Mouse (Mus musculus): ENCODE measurements around the gene Napepld. TPM values are rescaled to one million over a fixed set of nuclear protein-coding genes. Genes with fewer than 3 reads are reported as not detected.
A peak's percentile ranks its signal among the peaks of the same experiment; 100 is the strongest.
"Not testable (repeated sequence)": the region's sequence is repeated elsewhere in the genome, so short reads cannot be mapped to it uniquely, and the experiment has no call there.

The Napepld gene
- polyA plus RNA-seq, 1 experiment from 2014 or later, result 4.2 TPM

DNA sequence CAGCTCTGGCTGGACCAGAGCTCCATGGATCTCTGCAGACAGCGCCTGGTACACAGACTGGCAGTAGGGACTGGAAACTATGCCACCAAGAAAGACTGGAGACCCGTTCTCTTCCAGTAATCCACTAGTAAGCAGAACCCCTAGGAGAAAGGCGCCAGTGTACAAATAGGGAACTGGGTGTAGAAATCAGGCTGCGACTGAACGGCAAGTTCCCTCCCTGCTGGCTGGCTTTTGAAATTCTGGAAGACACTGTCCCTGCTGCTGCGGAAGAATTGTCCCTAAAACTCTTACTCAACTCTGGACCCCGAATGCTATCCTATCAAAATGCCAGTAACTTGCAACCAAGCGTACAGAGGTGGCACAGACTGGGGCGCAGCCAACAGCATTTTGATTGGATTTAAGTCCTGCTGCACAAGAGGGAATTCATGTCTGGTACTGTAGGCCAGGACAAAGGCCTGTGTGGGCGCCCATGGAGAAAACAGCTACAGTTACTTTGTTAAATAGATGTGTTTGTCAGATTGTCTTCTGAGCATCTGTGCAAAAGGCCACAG, 16.0 kb upstream of the Napepld start:
- no peaks in the 10 kb centered on the region for H3K36me3 ChIP-seq (ENCODE audit: control insufficient read depth, insufficient read depth, low read length)
- no peaks in the 10 kb centered on the region for H3K4me1 ChIP-seq (replicated peaks; ENCODE audit: control insufficient read depth, insufficient read depth, low read length)
- no peak overlapping the region for H3K4me3 ChIP-seq (ENCODE audit: low read depth, low read length)
- no peak for ATAC-seq (replicated peaks; ENCODE audit: low FRiP score, low TSS enrichment, low read depth)
- no peak overlapping the region for H3K9ac ChIP-seq (ENCODE audit: low read length)
- H3K27me3 ChIP-seq (replicated peaks; ENCODE audit: control insufficient read depth, insufficient read depth, low read length), result no peaks in the 10 kb centered on the region
- no peak overlapping the region for H3K27ac ChIP-seq (ENCODE audit: low read depth)
- no peak overlapping the region for H3K4me2 ChIP-seq (ENCODE audit: low read length)
- DNase-seq (ENCODE audit: low spot score), result no peak
- H3K9me3 ChIP-seq (ENCODE audit: control insufficient read depth, low read length), result no peaks in the 10 kb centered on the region
- 87% methylated on average over 10 of the region's 10 CpGs for WGBS

DNA sequence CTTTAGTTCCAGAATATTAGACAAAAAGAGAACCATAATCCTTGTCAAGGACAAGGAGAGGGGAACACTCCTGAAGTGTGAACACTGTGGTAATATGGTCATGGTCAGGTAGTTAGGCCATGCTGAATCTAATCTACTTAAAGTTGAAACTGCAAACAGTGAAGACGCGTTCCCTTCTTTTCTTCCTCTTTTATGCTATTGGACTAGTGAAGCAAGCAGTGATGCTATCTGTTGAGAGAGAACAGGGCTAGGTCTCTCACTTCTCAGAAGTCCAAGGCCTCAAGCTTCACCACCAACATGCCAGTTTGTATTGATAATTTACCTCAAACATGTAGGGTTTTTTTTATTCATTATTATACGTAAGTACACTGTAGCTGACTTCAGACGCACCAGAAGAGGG, 13.3 kb upstream of the Napepld start:
- Histone ChIP-seq H3K27me3 (replicated peaks; ENCODE audit: control insufficient read depth, insufficient read depth, low read length) (no peaks in the 10 kb centered on the region), H3K27ac (ENCODE audit: low read depth) (no peak overlapping the region), H3K9ac (ENCODE audit: low read length) (no peak overlapping the region), H3K36me3 (ENCODE audit: control insufficient read depth, insufficient read depth, low read length) (no peaks in the 10 kb centered on the region), H3K4me1 (replicated peaks; ENCODE audit: control insufficient read depth, insufficient read depth, low read length) (no peaks in the 10 kb centered on the region), H3K4me3 (ENCODE audit: low read depth, low read length) (no peak overlapping the region), H3K9me3 (ENCODE audit: control insufficient read depth, low read length) (no peaks in the 10 kb centered on the region), H3K4me2 (ENCODE audit: low read length) (no peak overlapping the region)
- no peak for DNase-seq (ENCODE audit: low spot score)
- no peak for ATAC-seq (replicated peaks; ENCODE audit: low FRiP score, low TSS enrichment, low read depth)
- 95% methylated on average over 4 of the region's 4 CpGs for WGBS

DNA sequence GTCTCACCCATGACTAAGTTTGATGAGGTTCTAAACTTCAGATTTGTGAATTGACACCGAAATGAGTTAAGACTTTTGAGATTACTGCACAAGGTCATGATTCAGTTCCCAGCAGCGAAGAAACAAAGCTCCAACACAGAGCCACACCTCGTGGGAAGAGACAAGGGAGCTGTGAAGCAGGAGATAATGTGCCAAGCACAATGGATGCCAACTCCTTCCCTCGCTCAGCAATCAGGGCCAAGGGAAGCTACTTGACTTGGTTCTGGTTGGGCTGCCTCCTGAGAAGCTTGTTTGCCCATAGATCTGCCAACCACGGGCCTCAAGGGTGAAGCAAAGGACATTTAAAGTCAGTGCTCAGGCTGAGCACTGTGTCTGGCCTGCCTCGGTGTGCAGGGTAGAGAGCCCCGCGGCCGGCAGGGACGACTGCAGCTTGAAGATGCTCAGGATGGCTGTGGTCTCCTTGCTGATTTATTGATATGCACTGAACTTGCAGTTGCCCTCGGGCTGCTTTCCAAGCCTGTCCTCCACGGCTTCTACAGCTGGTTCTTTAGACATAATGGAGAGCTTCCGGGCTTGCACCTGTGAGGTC, 11.0 kb upstream of the Napepld start:
- Histone ChIP-seq H3K27ac (ENCODE audit: low read depth) (no peak overlapping the region), H3K9me3 (ENCODE audit: control insufficient read depth, low read length) (no peaks in the 10 kb centered on the region), H3K36me3 (ENCODE audit: control insufficient read depth, insufficient read depth, low read length) (no peaks in the 10 kb centered on the region), H3K4me2 (ENCODE audit: low read length) (no peak overlapping the region), H3K4me3 (ENCODE audit: low read depth, low read length) (no peak overlapping the region), H3K27me3 (replicated peaks; ENCODE audit: control insufficient read depth, insufficient read depth, low read length) (no peaks in the 10 kb centered on the region), H3K9ac (ENCODE audit: low read length) (no peak overlapping the region), H3K4me1 (replicated peaks; ENCODE audit: control insufficient read depth, insufficient read depth, low read length) (no peaks in the 10 kb centered on the region)
- DNase-seq (ENCODE audit: low spot score) (no peak), ATAC-seq (replicated peaks; ENCODE audit: low FRiP score, low TSS enrichment, low read depth) (no peak)
- 49% methylated on average over 13 of the region's 13 CpGs for WGBS

DNA sequence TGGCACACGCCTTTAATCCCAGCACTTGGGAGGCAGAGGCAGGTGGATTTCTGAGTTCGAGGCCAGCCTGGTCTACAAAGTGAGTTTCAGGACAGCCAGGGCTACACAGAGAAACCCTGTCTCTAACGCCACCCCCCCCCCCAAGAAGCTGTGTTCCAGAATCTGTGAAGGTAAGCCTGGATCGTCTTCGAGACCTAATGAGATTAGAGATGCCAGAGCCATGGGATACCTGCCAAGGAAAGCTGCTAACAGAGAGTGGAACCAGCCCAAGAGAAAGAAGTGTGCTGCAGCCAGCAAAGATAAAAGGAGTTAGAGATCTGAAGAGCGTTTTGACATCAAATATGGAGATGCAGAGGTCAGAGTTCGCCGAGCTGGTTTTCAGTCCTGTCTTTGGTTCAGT, 6.8 kb upstream of the Napepld start:
- H3K27ac ChIP-seq (ENCODE audit: low read depth); ATAC-seq (replicated peaks; ENCODE audit: low FRiP score, low TSS enrichment, low read depth); DNase-seq (ENCODE audit: low spot score); H3K4me3 ChIP-seq (ENCODE audit: low read depth, low read length); H3K9me3 ChIP-seq (ENCODE audit: control insufficient read depth, low read length); H3K27me3 ChIP-seq (replicated peaks; ENCODE audit: control insufficient read depth, insufficient read depth, low read length); H3K9ac ChIP-seq (ENCODE audit: low read length); H3K36me3 ChIP-seq (ENCODE audit: control insufficient read depth, insufficient read depth, low read length); H3K4me2 ChIP-seq (ENCODE audit: low read length); H3K4me1 ChIP-seq (replicated peaks; ENCODE audit: control insufficient read depth, insufficient read depth, low read length): not testable (repeated sequence)
- WGBS, result 89% methylated on average over 8 of the region's 8 CpGs

DNA sequence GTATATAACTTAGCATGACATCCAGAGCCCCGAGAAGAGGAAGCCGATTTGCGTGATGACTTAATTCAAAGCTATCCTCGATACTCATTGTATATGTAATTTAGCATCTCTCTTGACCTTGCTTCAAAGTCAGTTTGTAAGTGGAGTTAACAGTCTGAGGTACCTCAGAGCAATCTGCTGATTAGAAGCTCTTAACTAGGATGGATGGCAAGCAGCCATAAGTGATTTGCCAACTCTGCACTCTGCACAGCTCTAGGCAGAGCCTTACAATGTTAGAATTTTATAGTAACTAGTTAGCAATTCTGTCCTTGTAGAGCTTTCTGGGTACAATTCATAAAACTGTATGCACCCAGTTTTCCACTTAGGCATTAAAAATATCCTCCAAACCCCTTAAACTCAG, 5.3 kb upstream of the Napepld start:
- Histone ChIP-seq H3K4me1 (replicated peaks; ENCODE audit: control insufficient read depth, insufficient read depth, low read length) (no peaks in the 10 kb centered on the region), H3K4me2 (ENCODE audit: low read length) (no peak overlapping the region), H3K36me3 (ENCODE audit: control insufficient read depth, insufficient read depth, low read length) (no peaks in the 10 kb centered on the region), H3K9me3 (ENCODE audit: control insufficient read depth, low read length) (no peaks in the 10 kb centered on the region), H3K4me3 (ENCODE audit: low read depth, low read length) (no peak overlapping the region), H3K27ac (ENCODE audit: low read depth) (no peak overlapping the region), H3K9ac (ENCODE audit: low read length) (no peak overlapping the region), H3K27me3 (replicated peaks; ENCODE audit: control insufficient read depth, insufficient read depth, low read length) (no peaks in the 10 kb centered on the region)
- 89% methylated on average over 4 of the region's 4 CpGs for WGBS
- DNase-seq (ENCODE audit: low spot score) (no peak), ATAC-seq (replicated peaks; ENCODE audit: low FRiP score, low TSS enrichment, low read depth) (no peak)

DNA sequence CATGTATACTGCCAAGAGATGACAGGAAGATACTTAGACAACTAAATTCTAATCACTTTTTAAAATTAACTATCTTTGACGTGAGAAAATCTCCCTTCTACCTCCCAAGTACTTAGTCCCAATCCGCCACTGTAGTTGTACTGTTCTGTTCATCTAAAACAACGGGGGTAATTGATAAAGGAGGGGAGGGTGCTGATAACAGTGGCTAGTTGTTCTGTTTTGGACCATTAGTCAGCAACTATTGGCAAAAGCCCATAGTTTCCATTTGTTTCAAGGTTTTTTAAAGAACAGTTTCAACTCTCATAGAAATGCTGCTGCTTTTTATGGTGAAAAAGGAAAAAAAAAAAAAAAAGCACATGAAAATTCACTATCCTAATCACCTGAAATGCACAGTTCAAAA, 2.5 kb upstream of the Napepld start:
- Histone ChIP-seq H3K9me3 (ENCODE audit: control insufficient read depth, low read length) (no peaks in the 10 kb centered on the region), H3K36me3 (ENCODE audit: control insufficient read depth, insufficient read depth, low read length) (no peaks in the 10 kb centered on the region), H3K4me2 (ENCODE audit: low read length) (no peak overlapping the region), H3K27me3 (replicated peaks; ENCODE audit: control insufficient read depth, insufficient read depth, low read length) (no peaks in the 10 kb centered on the region), H3K4me1 (replicated peaks; ENCODE audit: control insufficient read depth, insufficient read depth, low read length) (no peaks in the 10 kb centered on the region), H3K27ac (ENCODE audit: low read depth) (no peak overlapping the region), H3K9ac (ENCODE audit: low read length) (no peak overlapping the region), H3K4me3 (ENCODE audit: low read depth, low read length) (no peak overlapping the region)
- WGBS, result 71% methylated on average over 3 of the region's 3 CpGs
- ATAC-seq (replicated peaks; ENCODE audit: low FRiP score, low TSS enrichment, low read depth) (no peak), DNase-seq (ENCODE audit: low spot score) (no peak)

DNA sequence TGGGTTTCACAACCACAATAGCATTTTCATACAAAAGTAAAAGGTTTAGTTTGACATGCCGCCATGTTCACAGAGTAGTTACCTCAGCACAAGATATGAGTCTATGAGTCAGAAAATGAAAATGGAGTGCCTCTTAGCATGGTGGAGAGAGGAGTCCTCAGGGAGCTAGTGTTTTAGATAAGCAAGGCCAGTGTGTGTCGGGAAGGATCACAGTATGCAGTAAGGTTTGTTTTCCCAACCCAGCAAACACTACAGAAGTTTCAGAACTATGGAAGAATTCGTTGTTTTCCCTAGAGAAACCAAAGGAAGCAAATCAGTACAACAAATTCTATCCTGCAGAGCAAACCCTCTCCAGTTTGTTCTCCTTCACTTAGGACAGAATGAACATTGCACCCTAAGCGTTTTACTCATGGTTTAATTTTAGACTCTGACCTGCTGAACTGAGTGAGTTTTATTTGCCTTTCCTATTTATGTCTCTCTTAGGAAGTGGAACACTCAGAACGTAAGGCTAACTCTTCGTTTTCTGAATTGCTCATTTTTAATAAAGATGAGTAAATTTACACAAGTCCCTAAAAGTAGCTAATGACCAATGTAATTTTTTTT, 1.8 kb upstream of the Napepld start:
- WGBS, result 77% methylated on average over 6 of the region's 6 CpGs
- Histone ChIP-seq H3K9ac (ENCODE audit: low read length) (no peak overlapping the region), H3K4me2 (ENCODE audit: low read length) (no peak overlapping the region), H3K4me1 (replicated peaks; ENCODE audit: control insufficient read depth, insufficient read depth, low read length) (no peaks in the 10 kb centered on the region), H3K4me3 (ENCODE audit: low read depth, low read length) (no peak overlapping the region), H3K27me3 (replicated peaks; ENCODE audit: control insufficient read depth, insufficient read depth, low read length) (no peaks in the 10 kb centered on the region), H3K27ac (ENCODE audit: low read depth) (no peak overlapping the region), H3K36me3 (ENCODE audit: control insufficient read depth, insufficient read depth, low read length) (no peaks in the 10 kb centered on the region), H3K9me3 (ENCODE audit: control insufficient read depth, low read length) (no peaks in the 10 kb centered on the region)
- DNase-seq (ENCODE audit: low spot score) (no peak), ATAC-seq (replicated peaks; ENCODE audit: low FRiP score, low TSS enrichment, low read depth) (no peak)

DNA sequence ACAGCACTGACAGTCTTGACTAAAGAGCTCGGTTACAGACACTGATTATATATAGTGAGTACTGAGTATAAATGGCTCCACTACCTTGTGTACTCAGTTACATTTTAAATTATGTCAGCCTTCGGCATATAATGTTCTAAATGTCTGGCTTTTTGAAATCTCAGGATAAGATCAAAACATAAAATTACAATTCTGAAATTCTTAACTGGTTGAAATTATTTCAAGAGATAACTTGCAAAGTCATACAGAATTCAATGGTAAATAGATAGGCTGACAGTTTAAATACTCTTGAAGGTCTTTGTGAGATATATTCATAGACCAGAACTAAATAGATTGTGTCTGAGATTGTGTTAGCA, 791 bp upstream of the Napepld start:
- no peaks in the 10 kb centered on the region for H3K27me3 ChIP-seq (replicated peaks; ENCODE audit: control insufficient read depth, insufficient read depth, low read length)
- H3K4me3 ChIP-seq (ENCODE audit: low read depth, low read length), result peak overlapping the region; percentile 67
- no peaks in the 10 kb centered on the region for H3K9me3 ChIP-seq (ENCODE audit: control insufficient read depth, low read length)
- DNase-seq (ENCODE audit: low spot score) (no peak), ATAC-seq (replicated peaks; ENCODE audit: low FRiP score, low TSS enrichment, low read depth) (no peak)
- 54% methylated on average over 2 of the region's 2 CpGs for WGBS
- H3K27ac ChIP-seq (ENCODE audit: low read depth), result peak overlapping the region; percentile 95; the same call in 1 of the 2 replicates
- no peaks in the 10 kb centered on the region for H3K36me3 ChIP-seq (ENCODE audit: control insufficient read depth, insufficient read depth, low read length)
- peak overlapping the region; percentile 79 for H3K9ac ChIP-seq (ENCODE audit: low read length)
- H3K4me1 ChIP-seq (replicated peaks; ENCODE audit: control insufficient read depth, insufficient read depth, low read length), result no peaks in the 10 kb centered on the region
- peak overlapping the region; percentile 68 for H3K4me2 ChIP-seq (ENCODE audit: low read length)

DNA sequence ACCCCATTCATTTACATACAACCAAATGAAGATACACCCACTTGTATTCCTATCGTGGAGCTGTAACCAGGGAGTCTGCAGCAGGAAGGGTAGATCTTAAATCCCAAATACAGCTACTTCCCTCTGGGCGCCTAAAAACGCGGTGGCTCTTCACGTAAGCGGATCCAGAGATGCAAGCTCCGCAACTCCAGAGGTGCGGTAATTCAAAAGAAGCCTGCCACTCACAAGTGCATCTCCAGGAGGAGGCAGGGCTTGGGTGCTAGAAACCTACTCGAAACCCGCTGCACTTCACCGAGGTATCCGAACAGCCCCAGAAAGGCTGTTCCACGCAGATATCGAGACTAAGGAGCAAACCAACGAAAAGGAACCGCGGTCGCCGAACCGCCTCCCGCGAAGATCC, 262 bp downstream of the Napepld start:
- no peaks in the 10 kb centered on the region for H3K4me1 ChIP-seq (replicated peaks; ENCODE audit: control insufficient read depth, insufficient read depth, low read length)
- H3K4me3 ChIP-seq (ENCODE audit: low read depth, low read length), result peak overlapping the region; percentile 67
- no peaks in the 10 kb centered on the region for H3K27me3 ChIP-seq (replicated peaks; ENCODE audit: control insufficient read depth, insufficient read depth, low read length)
- no peak for ATAC-seq (replicated peaks; ENCODE audit: low FRiP score, low TSS enrichment, low read depth)
- H3K9me3 ChIP-seq (ENCODE audit: control insufficient read depth, low read length), result no peaks in the 10 kb centered on the region
- under 1% methylated on average over 22 of the region's 22 CpGs for WGBS
- no peaks in the 10 kb centered on the region for H3K36me3 ChIP-seq (ENCODE audit: control insufficient read depth, insufficient read depth, low read length)
- H3K27ac ChIP-seq (ENCODE audit: low read depth), result no peak overlapping the region
- no peak for DNase-seq (ENCODE audit: low spot score)
- peak overlapping the region; percentile 77 for H3K4me2 ChIP-seq (ENCODE audit: low read length)
- H3K9ac ChIP-seq (ENCODE audit: low read length), result peak overlapping the region; percentile 41

Measured in intestine, embryonic 14.5 days (tissue).